ENCODE assay signal across 11 mouse cellular contexts in genomic region chr14:93474991-93475390, GRCm38 (mm10).
DNase-seq lines count a peak whose midpoint lies in the region; ATAC-seq and TF ChIP-seq lines count a peak whose summit lies in the region.
"Had no signal": no experiment of that assay in that cellular context is flagged by ENCODE, and none has a peak within 500 bp of the region (broad histone marks: within the 10 kb centered on the region; RNA-seq: fewer than 3 reads in every experiment).

No protein-coding gene starts in this region.

- WGBS in thymus, adult 2 months, result 18% methylated on average over 2 of the region's 2 CpGs
- WGBS in forebrain, embryonic 10.5 days, result 89% methylated on average over 2 of the region's 2 CpGs

- no peak overlapping the region for H3K4me3 ChIP-seq in gastrocnemius, adult 2 months
- H3K4me3 ChIP-seq in thymus, adult 2 months (ENCODE audit: control insufficient read depth, insufficient read depth, low read length), result no peak overlapping the region
- no peak overlapping the region for H3K4me3 ChIP-seq in forebrain, embryonic 10.5 days
- H3K4me3 ChIP-seq: megakaryocyte, embryonic 14.5 days had no signal

- no peak for TF ChIP-seq POLR2A in thymus, adult 2 months (IDR thresholded peaks at IDR 0.05; ENCODE audit: control insufficient read depth, extremely low read depth, insufficient read depth, low read length, poor library complexity)

- peak; percentile 7 for DNase-seq in gastrocnemius, postnatal 25 days
- no peak for DNase-seq in gastrocnemius, adult 2 months
- peak; percentile 85 for DNase-seq in 3T3-L1 (ENCODE audit: low read depth, low spot score)
- DNase-seq in heart, postnatal 36 days, result peak; percentile 12 to 16
- no peak for DNase-seq in thymus, adult 2 months
- no peak for DNase-seq in forebrain, embryonic 10.5 days (ENCODE audit: extremely low spot score, low spot score)

- no peaks in the 10 kb centered on the region for H3K4me1 ChIP-seq in thymus, adult 2 months (replicated peaks; ENCODE audit: control insufficient read depth, insufficient read depth, low read length)
- no peaks in the 10 kb centered on the region for H3K4me1 ChIP-seq in forebrain, embryonic 10.5 days
- H3K4me1 ChIP-seq: megakaryocyte, embryonic 14.5 days had no signal

- intact Hi-C loops in gastrocnemius, adult 2 months (cut with DNase I), result no loop called here
- intact Hi-C loops in heart, postnatal 36 days (cut with DNase I), result no loop called here

- no peaks in the 10 kb centered on the region for H3K27me3 ChIP-seq in thymus, adult 2 months (ENCODE audit: control insufficient read depth, insufficient read depth, low read length)
- H3K27me3 ChIP-seq in forebrain, embryonic 10.5 days (ENCODE audit: poor library complexity, severe bottlenecking), result no peaks in the 10 kb centered on the region
- H3K27me3 ChIP-seq: CH12.LX; megakaryocyte, embryonic 14.5 days had no signal

- ATAC-seq in cerebellum, adult (ENCODE audit: insufficient number of reproducible peaks, low FRiP score, low TSS enrichment), result peak; percentile 73
- ATAC-seq in megakaryocyte, adult 5-6 weeks (ENCODE audit: poor library complexity, severe bottlenecking), result no peak
- ATAC-seq: intestine, postnatal 0 days had no signal

- TF ChIP-seq CTCF in gastrocnemius, adult 2 months (IDR thresholded peaks at IDR 0.05), result no peak
- no peak for TF ChIP-seq CTCF in thymus, adult 2 months (IDR thresholded peaks at IDR 0.05; ENCODE audit: borderline replicate concordance, control insufficient read depth, extremely low read depth, insufficient read depth, low read length, poor library complexity)

- no peaks in the 10 kb centered on the region for H3K36me3 ChIP-seq in thymus, adult 2 months (ENCODE audit: control insufficient read depth, insufficient read depth, low read length)
- H3K36me3 ChIP-seq in forebrain, embryonic 10.5 days (replicated peaks), result no peaks in the 10 kb centered on the region

- H3K9me3 ChIP-seq in forebrain, embryonic 10.5 days, result no peaks in the 10 kb centered on the region
- H3K9me3 ChIP-seq: megakaryocyte, embryonic 14.5 days had no signal

- no peak overlapping the region for H3K27ac ChIP-seq in gastrocnemius, adult 2 months
- no peak overlapping the region for H3K27ac ChIP-seq in thymus, adult 2 months (ENCODE audit: control insufficient read depth, insufficient read depth, low read length)
- no peak overlapping the region for H3K27ac ChIP-seq in forebrain, embryonic 10.5 days

Comparison
In these comparisons a context has a peak if more than half of its experiments do, and no peak if none do; other contexts are left out.
1. DNase-seq: peak in gastrocnemius, postnatal 25 days (single experiment), 3T3-L1 (single experiment) and heart, postnatal 36 days (2 of 2); none in gastrocnemius, adult 2 months (single experiment), thymus, adult 2 months (single experiment) and forebrain, embryonic 10.5 days (single experiment).